In the genomic region with DNA sequence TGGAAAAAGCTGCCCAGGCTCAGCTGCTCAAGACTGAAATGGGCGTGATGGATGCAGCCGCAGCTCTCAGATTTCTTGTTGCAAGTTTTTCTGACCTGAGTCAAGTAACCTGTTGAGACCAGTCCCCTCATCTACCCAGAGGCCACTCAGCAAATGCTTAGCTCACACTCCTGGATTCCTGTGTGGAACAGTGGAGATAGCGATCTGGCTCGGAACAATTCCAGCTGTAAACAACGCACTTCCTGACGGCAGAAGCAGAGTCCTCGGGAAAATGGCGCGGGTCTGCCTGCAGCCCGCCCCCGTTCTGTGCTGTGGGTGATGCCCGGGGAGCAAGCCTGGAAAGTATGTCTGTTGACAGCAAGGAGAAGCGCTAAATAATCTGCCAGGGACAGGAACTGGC, we compare ENCODE assay signal across 8 mouse cellular contexts.
DNase-seq lines count a peak whose midpoint lies in the region; ATAC-seq and TF ChIP-seq lines count a peak whose summit lies in the region.

No protein-coding gene starts in this region.

- peak overlapping the region; percentile 41; the same call in 1 of the 2 replicates for H3K9ac ChIP-seq in ES-E14 (ENCODE audit: insufficient read depth, low read depth, low read length, poor library complexity, severe bottlenecking)
- peak overlapping the region; percentile 55 for H3K9ac ChIP-seq in embryonic facial prominence, embryonic 11.5 days (replicated peaks; ENCODE audit: low read length)
- peak overlapping the region; percentile 69 for H3K9ac ChIP-seq in heart, embryonic 13.5 days
- peak overlapping the region; percentile 42 for H3K9ac ChIP-seq in kidney, embryonic 16.5 days (replicated peaks; ENCODE audit: low read length)

- 16% methylated on average over 13 of the region's 13 CpGs for WGBS in embryonic facial prominence, embryonic 11.5 days
- 8% methylated on average over 13 of the region's 13 CpGs for WGBS in heart, embryonic 13.5 days
- 5% methylated on average over 13 of the region's 13 CpGs for WGBS in kidney, embryonic 16.5 days

- DNase-seq in ES-E14 (ENCODE audit: low read depth, low spot score): no peak
- peak; percentile 58 for DNase-seq in embryonic facial prominence, embryonic 11.5 days (ENCODE audit: low spot score)
- DNase-seq in lung, postnatal 36 days: peak; percentile 93
- DNase-seq in urinary bladder, postnatal 14 days (ENCODE audit: low spot score): peak; percentile 76
- DNase-seq in layer of hippocampus, adult 18-20 months (ENCODE audit: low spot score in 2 of 2): no peak
- no peak for DNase-seq in cerebellum, postnatal 14 days

- H3K4me3 ChIP-seq in ES-E14 (ENCODE audit: insufficient read depth in 1 of 2, low read depth in 1 of 2, low read length in 2 of 2, poor library complexity in 1 of 2, severe bottlenecking in 1 of 2): peak overlapping the region; percentile 28 to 51
- no peak overlapping the region for H3K4me3 ChIP-seq in embryonic facial prominence, embryonic 11.5 days (ENCODE audit: low read depth, low read length)
- peak overlapping the region; percentile 45 for H3K4me3 ChIP-seq in heart, embryonic 13.5 days
- H3K4me3 ChIP-seq in kidney, embryonic 16.5 days (ENCODE audit: low read length): peak overlapping the region; percentile 28

- peak; percentile 16; the same call in 1 of the 2 replicates for ATAC-seq in embryonic facial prominence, embryonic 11.5 days (replicated peaks; ENCODE audit: insufficient number of reproducible peaks, low FRiP score, low TSS enrichment, low read depth)
- ATAC-seq in heart, embryonic 13.5 days (ENCODE audit: extremely low read depth, insufficient number of reproducible peaks, low FRiP score, low TSS enrichment): no peak
- ATAC-seq in kidney, embryonic 16.5 days (ENCODE audit: low FRiP score, low TSS enrichment): peak; percentile 53

- no peaks in the 10 kb centered on the region for H3K9me3 ChIP-seq in ES-E14 (ENCODE audit: control insufficient read depth, insufficient read depth, low read depth, low read length)
- no peaks in the 10 kb centered on the region for H3K9me3 ChIP-seq in embryonic facial prominence, embryonic 11.5 days (replicated peaks; ENCODE audit: control insufficient read depth, low read length)
- no peaks in the 10 kb centered on the region for H3K9me3 ChIP-seq in heart, embryonic 13.5 days
- no peaks in the 10 kb centered on the region for H3K9me3 ChIP-seq in kidney, embryonic 16.5 days (ENCODE audit: low read length)

- H3K4me1 ChIP-seq in ES-E14 (ENCODE audit: control insufficient read depth in 2 of 2, insufficient read depth in 2 of 2, low read length in 2 of 2, poor library complexity in 1 of 2): peaks cover 5 to 17% of the 10 kb centered on the region in 2 experiments; a peak in 2 of 4 replicates
- H3K4me1 ChIP-seq in embryonic facial prominence, embryonic 11.5 days (ENCODE audit: control insufficient read depth, insufficient read depth, low read length): no peaks in the 10 kb centered on the region
- peaks cover 34% of the 10 kb centered on the region for H3K4me1 ChIP-seq in heart, embryonic 13.5 days
- H3K4me1 ChIP-seq in kidney, embryonic 16.5 days (ENCODE audit: insufficient read depth, low read length): peaks cover 28% of the 10 kb centered on the region

- H3K27me3 ChIP-seq in embryonic facial prominence, embryonic 11.5 days (ENCODE audit: control insufficient read depth, insufficient read depth, low read length): no peaks in the 10 kb centered on the region
- no peaks in the 10 kb centered on the region for H3K27me3 ChIP-seq in heart, embryonic 13.5 days (replicated peaks)
- H3K27me3 ChIP-seq in kidney, embryonic 16.5 days (ENCODE audit: insufficient read depth, low read length): no peaks in the 10 kb centered on the region

- peak overlapping the region; percentile 36; the same call in 1 of the 2 replicates for H3K27ac ChIP-seq in ES-E14 (ENCODE audit: insufficient read depth, low read depth, low read length, poor library complexity, severe bottlenecking)
- H3K27ac ChIP-seq in embryonic facial prominence, embryonic 11.5 days (replicated peaks; ENCODE audit: low read depth, low read length): no peak overlapping the region; the same call in 1 of the 2 replicates
- peak overlapping the region; percentile 77 for H3K27ac ChIP-seq in heart, embryonic 13.5 days (replicated peaks)
- H3K27ac ChIP-seq in kidney, embryonic 16.5 days (ENCODE audit: low read length): peak overlapping the region; percentile 89

- in situ Hi-C loops in ES-E14 (cut with MboI; ENCODE audit: low sequenced_read_pairs in 2 of 2, unreplicated experiment in 2 of 2): no loop called here

- no peaks in the 10 kb centered on the region for H3K36me3 ChIP-seq in ES-E14 (ENCODE audit: control insufficient read depth, insufficient read depth, low read length, poor library complexity, severe bottlenecking)
- no peaks in the 10 kb centered on the region for H3K36me3 ChIP-seq in embryonic facial prominence, embryonic 11.5 days (replicated peaks; ENCODE audit: control insufficient read depth, insufficient read depth, low read depth, low read length)
- no peaks in the 10 kb centered on the region for H3K36me3 ChIP-seq in heart, embryonic 13.5 days
- no peaks in the 10 kb centered on the region for H3K36me3 ChIP-seq in kidney, embryonic 16.5 days (ENCODE audit: insufficient read depth, low read length)

- peak overlapping the region; percentile 34 for H3K4me2 ChIP-seq in embryonic facial prominence, embryonic 11.5 days (ENCODE audit: low read depth, low read length)
- H3K4me2 ChIP-seq in heart, embryonic 13.5 days: peak overlapping the region; percentile 68
- H3K4me2 ChIP-seq in kidney, embryonic 16.5 days (replicated peaks; ENCODE audit: low read depth, low read length): peak overlapping the region; percentile 49

TF ChIP-seq in ES-E14, 5 proteins besides CTCF, POLR2A, EP300 and RAD21:
- no peak for TF ChIP-seq CHD2 (IDR thresholded peaks at IDR 0.05; ENCODE audit: low read depth, low read length)
- TF ChIP-seq HCFC1 (IDR thresholded peaks at IDR 0.05; ENCODE audit: borderline replicate concordance, insufficient read depth, low read length): no peak
- no peak for TF ChIP-seq MAFK (IDR thresholded peaks at IDR 0.05; ENCODE audit: insufficient read depth, low read depth, low read length)
- TF ChIP-seq ZC3H11A (IDR thresholded peaks at IDR 0.05; ENCODE audit: borderline replicate concordance, low read depth, low read length): no peak

Comparison
In these comparisons a context has a peak if more than half of its experiments do, and no peak if none do; other contexts are left out.
1. DNase-seq: peak in embryonic facial prominence, embryonic 11.5 days (single experiment), lung, postnatal 36 days (single experiment) and urinary bladder, postnatal 14 days (single experiment); none in ES-E14 (single experiment), layer of hippocampus, adult 18-20 months (0 of 2) and cerebellum, postnatal 14 days (0 of 2).
2. Peak in every context shown above with its lines, with median percentiles within 50 percentile points of each other: H3K9ac ChIP-seq and H3K4me2 ChIP-seq.